Mouse (Mus musculus) myocyte (in vitro differentiated cells): Measurements from ENCODE around the gene Cyp2d11.
"Not testable (repeated sequence)": the region's sequence is repeated elsewhere in the genome, so short reads cannot be mapped to it uniquely, and the experiment has no call there.

ENCODE experiments used
- E2F4 ChIP-seq: IDR thresholded peaks from one replicate; pipeline ENCODE4 v1.6.1; 2011; ENCODE audit warnings: mild to moderate bottlenecking, control low read depth, moderate library complexity; ENCODE audit not compliant: insufficient read depth
- MAX ChIP-seq: IDR thresholded peaks from one replicate; pipeline ENCODE4 v1.6.1; 2011; ENCODE audit warnings: low read depth, mild to moderate bottlenecking, control low read depth
- POLR2A ChIP-seq: IDR thresholded peaks from one replicate; pipeline ENCODE4 v1.6.1; 2011; ENCODE audit warnings: low read depth, mild to moderate bottlenecking, control low read depth, moderate library complexity; ENCODE audit not compliant: insufficient read length
- TCF12 ChIP-seq: IDR thresholded peaks from one replicate; pipeline ENCODE4 v1.6.1; 2011; ENCODE audit warnings: mild to moderate bottlenecking, control low read depth; ENCODE audit not compliant: poor library complexity, insufficient read depth, severe bottlenecking
- TCF3 ChIP-seq: IDR thresholded peaks from one replicate; pipeline ENCODE4 v1.6.1; 2011; ENCODE audit warnings: low read depth, control low read depth; ENCODE audit not compliant: insufficient read length
- USF1 ChIP-seq: IDR thresholded peaks from one replicate; pipeline ENCODE4 v1.6.1; 2011; ENCODE audit warnings: low read depth, mild to moderate bottlenecking, control low read depth, moderate library complexity

DNA sequence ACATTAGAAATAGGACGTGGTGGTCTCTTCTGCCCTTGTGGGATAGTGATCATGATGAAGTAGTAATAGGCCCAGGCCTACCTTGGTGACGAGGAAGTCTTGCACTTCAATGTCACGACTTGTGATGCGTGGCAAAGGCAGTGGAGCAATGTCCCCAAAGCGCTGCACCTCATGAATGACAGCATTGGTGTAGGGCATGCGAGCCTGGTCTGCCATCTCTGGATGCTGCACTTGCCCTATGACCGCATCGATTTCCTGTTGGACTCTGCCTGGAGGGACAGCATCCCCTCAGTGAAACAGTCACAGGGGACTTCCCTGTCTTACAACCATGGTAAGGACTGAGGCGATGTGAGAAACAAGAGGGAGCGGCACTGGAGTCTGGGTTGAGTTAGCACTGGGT is 3.9 kb downstream of the Cyp2d11 start:
- TF ChIP-seq POLR2A, USF1, TCF3, E2F4, TCF12, MAX: not testable (repeated sequence)
